Mouse (Mus musculus) small intestine, adult 2 months (tissue): ENCODE measurements around the gene Mterf1b. TPM values are rescaled to one million over a fixed set of nuclear protein-coding genes. Genes with fewer than 3 reads are reported as not detected.
"Not testable (repeated sequence)": the region's sequence is repeated elsewhere in the genome, so short reads cannot be mapped to it uniquely, and the experiment has no call there.

Source experiments
- H3K27ac ChIP-seq: fragments of 200-500 bp; 2 replicates; pipeline ENCODE4 v1.5.1; 2012; ENCODE audit warnings: low read depth, low read length, control low read depth, inconsistent platforms; ENCODE audit not compliant: insufficient read depth
- H3K27me3 ChIP-seq: fragments of 200-500 bp; 2 replicates; pipeline ENCODE4 v1.6.1; 2012; ENCODE audit warnings: mild to moderate bottlenecking, moderate library complexity, low read length, inconsistent platforms; ENCODE audit not compliant: control insufficient read depth, insufficient read depth
- H3K36me3 ChIP-seq: fragments of 200-500 bp; 2 replicates; pipeline ENCODE4 v1.6.1; 2012; ENCODE audit warnings: mild to moderate bottlenecking, low read length, control low read depth, inconsistent platforms; ENCODE audit not compliant: control insufficient read depth, insufficient read depth
- H3K4me1 ChIP-seq: fragments of 200-500 bp; 2 replicates; pipeline ENCODE4 v1.6.1; 2012; ENCODE audit warnings: low read length, inconsistent platforms, mixed read lengths; ENCODE audit not compliant: control insufficient read depth, insufficient read depth, insufficient read length
- H3K4me3 ChIP-seq: fragments of 200-500 bp; 2 replicates; pipeline ENCODE4 v1.5.1; 2012; ENCODE audit warnings: low read depth, mild to moderate bottlenecking, control low read depth, inconsistent platforms, low read length, moderate library complexity
- CTCF ChIP-seq: fragments of 200-500 bp; IDR thresholded peaks from 2 replicates; pipeline ENCODE4 v1.5.1; 2012; ENCODE audit warnings: low read depth, mild to moderate bottlenecking, control low read depth, inconsistent platforms, low read length, moderate library complexity, mixed read lengths; ENCODE audit not compliant: insufficient replicate concordance, insufficient read length; ENCODE audit errors: extremely low read depth
- POLR2A ChIP-seq: fragments of 200-500 bp; IDR thresholded peaks from 2 replicates; pipeline ENCODE4 v1.6.1; 2012; ENCODE audit warnings: low read depth, mild to moderate bottlenecking, control low read depth, inconsistent platforms, low read length, moderate library complexity
- WGBS: fragments of 180-500 bp; shearing (Covaris S2); methylation state at CpG from one replicate; pipeline ENCODE4 v1.1.7; 2018; 5-methylcytosine and 5-hydroxymethylcytosine counted together
- polyA plus RNA-seq: library from polyadenylated mRNA; depleted of rRNA; stranded (reverse); fragments of >200 nt; gene quantifications from 2 replicates; pipeline ENCODE4 v1.2.3, GENCODE M21; 2012; rRNA removed

Mterf1b gene
- polyA plus RNA-seq: 0.14 TPM in 1 of 2 replicates, not detected in the other

DNA sequence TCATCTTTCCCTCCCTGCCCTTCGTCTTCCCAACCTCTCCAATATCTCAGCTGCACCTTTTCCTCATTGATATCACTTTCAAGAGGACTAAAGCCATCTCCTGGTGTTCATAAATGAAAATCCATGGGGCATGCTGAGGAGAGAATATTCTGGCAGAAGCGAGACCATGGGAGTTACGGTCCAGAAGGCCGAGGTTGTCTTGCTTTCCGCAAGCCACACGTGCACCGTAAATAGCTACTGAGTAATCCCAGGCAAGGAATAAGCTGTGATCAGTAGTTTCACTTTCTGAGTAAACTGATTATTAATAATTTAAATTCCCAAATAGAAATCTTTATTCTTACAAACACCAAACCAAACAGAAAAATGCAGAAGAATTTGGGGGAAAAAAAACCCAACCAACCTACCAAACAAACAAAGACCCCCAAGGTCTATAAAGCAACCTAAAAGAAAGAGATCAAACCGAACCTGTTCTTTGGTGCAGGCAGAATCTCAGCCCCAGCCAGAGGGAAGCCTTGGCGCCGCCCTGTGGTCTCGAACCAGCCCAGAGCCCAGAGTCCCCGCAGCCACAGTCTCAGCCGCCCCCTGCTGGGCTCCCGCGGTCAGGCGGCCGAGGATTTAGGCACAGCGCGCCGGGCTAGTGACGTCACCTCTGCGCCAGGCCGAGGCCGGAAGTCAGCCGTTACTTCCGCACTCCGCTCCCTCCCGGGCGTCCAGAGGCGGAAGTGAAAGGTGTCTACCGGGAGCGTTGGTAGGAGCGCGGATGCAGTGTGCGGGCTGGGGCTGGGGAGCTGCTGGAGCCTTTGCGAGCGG lies at the start of gene Mterf1b:
Gene Mterf1b, plus strand, starts transcription at position 697 of the 810 bp plus-strand sequence.
- not testable (repeated sequence) for H3K27ac ChIP-seq, H3K36me3 ChIP-seq, H3K4me1 ChIP-seq, H3K27me3 ChIP-seq
- 56% methylated on average over 12 of the region's 37 CpGs for WGBS
- peak within 1 kb of the TSS; percentile 29 for H3K4me3 ChIP-seq

DNA sequence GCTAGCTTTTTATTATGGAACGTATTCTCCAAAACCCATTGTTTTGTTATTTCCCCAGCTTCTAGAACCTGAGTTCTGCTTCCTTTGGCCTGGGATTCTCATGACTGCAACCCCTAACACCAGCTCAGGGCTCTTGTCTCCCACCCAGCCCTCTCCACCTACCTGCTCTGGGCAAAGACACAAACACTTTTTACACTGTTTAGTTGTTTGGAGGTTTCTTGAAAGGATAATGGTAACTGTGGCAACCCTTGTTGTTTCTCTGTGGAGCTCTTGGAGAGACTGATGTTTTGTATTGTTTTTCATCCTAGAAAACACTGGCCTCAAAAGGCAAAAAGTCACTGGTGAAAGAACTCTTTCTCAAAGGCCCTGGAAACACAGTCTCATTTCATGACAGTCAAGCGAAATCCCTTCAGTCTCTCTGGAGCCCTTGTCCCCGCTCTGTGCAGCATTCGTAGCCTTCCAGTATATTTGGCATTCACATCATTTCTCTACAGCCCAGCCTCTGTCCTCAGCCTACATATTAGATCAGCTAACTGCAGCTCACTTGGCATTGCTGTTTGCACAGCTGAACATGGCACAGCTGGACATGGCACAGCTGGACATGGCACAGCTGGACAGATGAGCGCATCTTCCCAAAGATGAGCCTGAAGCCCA lies 32.6 kb upstream of the Mterf1b start:
- H3K36me3 ChIP-seq, H3K27me3 ChIP-seq, H3K4me1 ChIP-seq, H3K27ac ChIP-seq, H3K4me3 ChIP-seq: not testable (repeated sequence)
- WGBS: 76% methylated on average over 4 of the region's 5 CpGs

DNA sequence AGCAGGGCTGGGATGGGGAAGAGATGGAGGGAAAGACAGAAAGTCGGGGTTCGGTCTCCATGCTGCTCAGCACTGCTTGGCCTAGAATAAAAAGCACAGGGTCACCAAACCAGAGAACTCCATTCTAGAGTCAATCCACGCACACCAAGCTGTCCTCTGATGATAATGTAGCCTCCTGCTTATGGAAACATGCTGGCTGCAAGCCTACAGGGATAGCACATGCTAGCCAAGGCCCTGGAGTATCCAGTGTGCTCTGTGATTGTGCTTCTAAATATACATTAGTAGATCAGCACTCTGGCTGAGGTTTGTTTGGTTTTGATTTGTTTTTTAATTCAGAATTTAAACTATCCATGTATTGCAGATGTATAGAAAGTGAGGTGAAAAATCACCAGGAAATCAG lies 30.6 kb upstream of the Mterf1b start:
- H3K4me1 ChIP-seq: no peaks in the 10 kb centered on the region
- no peak overlapping the region for H3K4me3 ChIP-seq
- H3K27me3 ChIP-seq: no peaks in the 10 kb centered on the region
- 82% methylated on average over 3 of the region's 3 CpGs for WGBS
- no peak overlapping the region for H3K27ac ChIP-seq
- TF ChIP-seq POLR2A (no peak), CTCF (no peak)
- H3K36me3 ChIP-seq: no peaks in the 10 kb centered on the region

DNA sequence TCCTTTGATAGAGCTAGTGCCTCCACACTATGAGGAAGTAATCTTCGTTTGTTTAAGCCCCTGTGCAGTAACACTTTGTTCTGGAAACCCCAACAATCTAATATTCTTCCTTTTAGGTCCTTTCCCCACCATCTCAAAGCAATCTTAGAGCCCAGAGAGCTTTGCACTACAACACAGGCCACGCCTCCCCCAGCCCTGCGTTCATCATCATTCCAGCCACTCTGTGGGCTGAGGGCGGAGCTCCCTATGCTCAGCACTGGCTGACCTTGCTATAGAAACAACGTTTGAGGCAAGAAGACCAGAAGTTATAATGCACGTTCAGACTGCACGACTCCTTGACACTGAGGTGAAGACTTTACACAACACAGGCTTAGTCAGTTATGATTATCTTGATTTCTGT lies 29.7 kb upstream of the Mterf1b start:
- TF ChIP-seq POLR2A (no peak), CTCF (no peak)
- Histone ChIP-seq H3K4me1 (no peaks in the 10 kb centered on the region), H3K27me3 (no peaks in the 10 kb centered on the region), H3K36me3 (no peaks in the 10 kb centered on the region), H3K27ac (no peak overlapping the region), H3K4me3 (no peak overlapping the region)
- WGBS: 33% methylated on average over 7 of the region's 7 CpGs

DNA sequence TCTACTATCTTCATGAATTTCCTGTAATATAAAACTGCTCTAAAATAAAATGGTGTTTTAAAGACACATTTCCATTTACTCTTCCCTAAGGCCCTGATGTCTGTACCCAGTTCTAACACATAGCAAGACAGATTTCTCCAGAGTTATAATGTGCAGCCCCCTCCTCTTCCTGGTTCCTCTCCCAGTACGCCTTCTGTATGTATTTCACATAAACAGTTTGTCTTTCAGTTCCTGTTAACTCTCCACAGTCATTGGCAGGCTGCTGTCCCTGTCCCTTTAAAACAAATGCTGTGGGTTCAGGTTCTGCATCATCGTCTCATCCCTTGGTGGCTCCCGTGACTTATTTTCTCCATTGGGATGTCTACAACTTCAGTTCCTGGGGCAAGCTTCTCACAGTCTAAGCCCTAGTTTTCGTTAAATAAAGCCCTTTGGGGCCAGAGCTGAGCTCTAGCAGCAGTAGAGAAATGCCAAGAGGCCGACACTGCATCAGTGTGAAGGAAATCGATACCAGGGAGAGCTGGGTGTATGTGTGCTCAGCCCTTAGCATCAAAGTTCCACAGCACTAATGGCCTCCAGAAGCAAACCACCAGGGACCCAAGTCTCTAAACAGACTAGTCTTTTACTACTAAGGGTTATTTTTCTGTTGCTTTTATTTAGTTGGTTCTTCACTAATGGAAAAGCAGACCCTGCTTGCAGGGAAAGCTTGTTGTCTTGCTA lies 24.2 kb upstream of the Mterf1b start:
- H3K36me3 ChIP-seq, H3K27ac ChIP-seq, H3K4me1 ChIP-seq, H3K4me3 ChIP-seq, H3K27me3 ChIP-seq: not testable (repeated sequence)
- WGBS: 61% methylated on average over 6 of the region's 6 CpGs

DNA sequence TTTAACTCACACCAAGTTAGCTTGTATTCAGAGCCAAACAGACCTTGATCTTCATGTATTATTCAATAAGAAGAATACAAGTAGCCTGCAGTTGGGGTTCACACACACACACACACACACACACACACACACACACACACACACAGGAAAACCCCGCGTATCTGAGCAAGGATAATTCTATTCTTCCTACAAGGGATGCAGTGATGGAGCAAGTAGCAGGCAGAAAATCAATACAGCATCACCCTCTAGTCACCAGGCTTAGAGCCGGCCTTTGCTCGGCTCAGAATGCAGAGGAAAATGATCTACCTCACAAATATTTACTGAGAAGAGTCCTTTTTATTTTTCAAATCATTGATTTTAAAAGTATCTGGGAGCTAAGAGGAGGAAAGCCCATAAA lies 23.6 kb upstream of the Mterf1b start:
- 51% methylated on average over 4 of the region's 4 CpGs for WGBS
- H3K27ac ChIP-seq: not testable (repeated sequence)

DNA sequence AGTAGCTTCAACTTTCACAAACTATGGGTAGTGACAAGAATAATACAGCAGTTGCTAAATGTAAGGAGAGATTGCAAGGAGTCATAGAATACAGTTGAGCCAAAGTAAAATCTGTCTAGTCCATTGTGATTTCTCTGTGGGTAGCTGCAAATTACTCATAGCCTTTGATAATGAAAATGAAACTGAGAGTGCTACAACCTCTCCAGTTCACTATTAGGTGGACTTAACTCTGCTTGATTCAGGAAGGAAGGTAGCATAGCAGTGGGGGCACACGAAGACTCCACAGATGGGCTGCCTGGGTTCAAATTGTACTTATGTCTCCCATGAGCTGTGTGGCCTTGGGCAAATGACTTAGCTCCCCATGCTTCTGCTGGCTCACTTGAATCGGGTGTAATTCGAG lies 15.7 kb upstream of the Mterf1b start:
- WGBS: 70% methylated on average over 3 of the region's 3 CpGs
- H3K36me3 ChIP-seq, H3K4me1 ChIP-seq, H3K27me3 ChIP-seq, H3K4me3 ChIP-seq, H3K27ac ChIP-seq: not testable (repeated sequence)

More for the DNA sequence above, 23.6 kb upstream of the Mterf1b start:
- H3K4me1 ChIP-seq, H3K4me3 ChIP-seq, H3K27me3 ChIP-seq, H3K36me3 ChIP-seq: not testable (repeated sequence)
